Mouse (Mus musculus) brown adipose tissue, adult 24 weeks (tissue): ENCODE data around the gene Cic. TPM values are rescaled to one million over a fixed set of nuclear protein-coding genes. Genes with fewer than 3 reads are reported as not detected.
"Not testable (repeated sequence)": the region's sequence is repeated elsewhere in the genome, so short reads cannot be mapped to it uniquely, and the experiment has no call there.

ENCODE experiments used
- H3K27ac ChIP-seq: fragments of 200-500 bp; replicated peaks from 2 replicates; pipeline ENCODE4 v1.5.1; 2012; ENCODE audit warnings: low read depth, mild to moderate bottlenecking, low read length
- H3K4me1 ChIP-seq: fragments of 200-500 bp; 2 replicates; pipeline ENCODE4 v1.6.1; 2012; ENCODE audit warnings: low read length, mixed read lengths; ENCODE audit not compliant: control insufficient read depth, insufficient read depth, insufficient read length
- H3K4me3 ChIP-seq: fragments of 200-500 bp; 2 replicates; pipeline ENCODE4 v1.5.1; 2012; ENCODE audit warnings: low read depth, mild to moderate bottlenecking, low read length, moderate library complexity; ENCODE audit not compliant: insufficient read depth
- polyA plus RNA-seq: library from polyadenylated mRNA; stranded (reverse); fragments of >200 nt; gene quantifications from 2 replicates; pipeline ENCODE4 v1.2.4, GENCODE M21; 2012; ENCODE audit not compliant: missing spikeins, insufficient read depth, insufficient read length

Cic gene
- polyA plus RNA-seq, 1 experiment: 25.2 TPM

- Histone ChIP-seq H3K4me3 (peak overlapping the region; percentile 83), H3K4me1 (peaks cover 19% of the 10 kb centered on the region), H3K27ac (peak overlapping the region; percentile 90)
These were observed 18.0 kb upstream of the Cic start for GRCm38 (mm10) chr7:25249314-25250140.

GRCm38 (mm10) chr7:25250141-25250972, 17.1 kb upstream of the Cic start, which contains the start of gene Erf:
Erf (minus strand) TSS chr7:25250761.
- Histone ChIP-seq H3K4me3 (peak within 1 kb of the TSS; percentile 83), H3K4me1 (peaks cover 19% of the 10 kb centered on the region), H3K27ac (peak within 1 kb of the TSS; percentile 89)

GRCm38 (mm10) chr7:25251071-25251791, 16.3 kb upstream of the Cic start:
- H3K4me1 ChIP-seq: peaks cover 19% of the 10 kb centered on the region
- H3K27ac ChIP-seq: peak overlapping the region; percentile 89
- peak overlapping the region; percentile 66 for H3K4me3 ChIP-seq

- Histone ChIP-seq H3K27ac (peak overlapping the region; percentile 89), H3K4me3 (peak overlapping the region; percentile 66), H3K4me1 (peaks cover 14% of the 10 kb centered on the region)
These were observed 15.7 kb upstream of the Cic start for GRCm38 (mm10) chr7:25251822-25252221.

- H3K4me3 ChIP-seq: no peak overlapping the region
- H3K4me1 ChIP-seq: no peaks in the 10 kb centered on the region
- no peak overlapping the region for H3K27ac ChIP-seq
These were observed 5.6 kb upstream of the Cic start for GRCm38 (mm10) chr7:25261896-25262295.

GRCm38 (mm10) chr7:25263968-25264870, 3.3 kb upstream of the Cic start:
- Histone ChIP-seq H3K4me1 (peaks cover 4% of the 10 kb centered on the region; the same call in 1 of the 2 replicates), H3K27ac (no peak overlapping the region)

GRCm38 (mm10) chr7:25265743-25266142, 1.8 kb upstream of the Cic start:
- not testable (repeated sequence) for H3K27ac ChIP-seq, H3K4me3 ChIP-seq
- H3K4me1 ChIP-seq: peaks cover 11% of the 10 kb centered on the region

More at GRCm38 (mm10) chr7:25263968-25264870, 3.3 kb upstream of the Cic start:
- no peak overlapping the region for H3K4me3 ChIP-seq

- H3K27ac ChIP-seq: no peak overlapping the region
- H3K4me1 ChIP-seq: peaks cover 11% of the 10 kb centered on the region
- H3K4me3 ChIP-seq: no peak overlapping the region
These were observed 1.1 kb upstream of the Cic start for GRCm38 (mm10) chr7:25266180-25266962.

GRCm38 (mm10) chr7:25267751-25268463, 403 bp downstream of the Cic start:
- Histone ChIP-seq H3K4me3 (peak overlapping the region; percentile 80), H3K27ac (peak overlapping the region; percentile 96), H3K4me1 (peaks cover 11% of the 10 kb centered on the region)

- Histone ChIP-seq H3K4me1 (peaks cover 11% of the 10 kb centered on the region), H3K27ac (peak overlapping the region; percentile 67)
These were observed 1.1 kb downstream of the Cic start for GRCm38 (mm10) chr7:25268588-25268987.

GRCm38 (mm10) chr7:25269029-25269428, 1.5 kb downstream of the Cic start:
- Histone ChIP-seq H3K4me1 (peaks cover 11% of the 10 kb centered on the region), H3K27ac (peak overlapping the region; percentile 40)

More at GRCm38 (mm10) chr7:25268588-25268987, 1.1 kb downstream of the Cic start:
- peak overlapping the region; percentile 80 for H3K4me3 ChIP-seq

GRCm38 (mm10) chr7:25269545-25270271, 2.2 kb downstream of the Cic start:
- Histone ChIP-seq H3K27ac (peak overlapping the region; percentile 47; the same call in 1 of the 2 replicates), H3K4me3 (peak overlapping the region; percentile 80; the same call in 1 of the 2 replicates), H3K4me1 (peaks cover 12% of the 10 kb centered on the region)

More at GRCm38 (mm10) chr7:25269029-25269428, 1.5 kb downstream of the Cic start:
- peak overlapping the region; percentile 80 for H3K4me3 ChIP-seq
